Mouse (Mus musculus): Measurements from ENCODE around the gene Mmp24.

Gene Mmp24

GRCm38 (mm10) chr2:155860102-155860501 is 85.0 kb downstream of the Mmp24 start:
- DNase-seq (ENCODE audit: low spot score in 2 of 2), result no peak

- DNase-seq (ENCODE audit: low spot score in 2 of 2), result no peak
These were observed 86.4 kb downstream of the Mmp24 start for GRCm38 (mm10) chr2:155861581-155861980.

- no peak for DNase-seq (ENCODE audit: low spot score in 2 of 2)
These were observed 87.6 kb downstream of the Mmp24 start for GRCm38 (mm10) chr2:155862573-155863300.

DNA sequence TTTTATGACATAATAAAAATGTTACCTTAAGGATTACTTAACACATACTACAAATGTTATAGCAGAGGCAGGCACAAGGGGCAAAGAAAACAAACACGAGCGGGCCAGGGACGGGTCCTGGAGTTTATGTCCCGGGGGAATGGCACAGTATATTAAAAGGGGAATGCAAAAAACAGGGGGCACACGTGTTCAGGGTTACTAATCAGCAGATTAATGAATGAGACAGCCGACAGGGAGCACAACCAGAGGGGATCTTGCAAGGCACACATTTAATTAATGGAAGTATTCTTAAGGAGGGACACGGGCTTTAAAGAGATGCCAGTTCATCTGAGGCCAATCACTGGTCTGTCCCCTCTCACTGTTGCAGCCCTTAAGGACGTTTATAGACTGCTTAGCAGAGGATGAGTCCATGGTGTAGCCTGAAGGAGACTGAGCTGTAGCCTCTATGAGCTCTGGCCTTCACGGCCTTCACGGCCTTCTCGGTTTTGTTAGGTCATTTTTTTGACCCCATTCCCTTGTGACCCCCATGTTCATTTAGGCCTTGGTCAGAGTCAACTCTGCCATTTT is 88.2 kb downstream of the Mmp24 start:
- DNase-seq (ENCODE audit: low spot score in 2 of 2), result no peak
